Mouse (Mus musculus) heart, adult 2 months (tissue): ENCODE measurements around the gene Spocd1. TPM values are rescaled to one million over a fixed set of nuclear protein-coding genes. Genes with fewer than 3 reads are reported as not detected.
A peak's percentile ranks its signal among the peaks of the same experiment; 100 is the strongest.
"Not testable (repeated sequence)": the region's sequence is repeated elsewhere in the genome, so short reads cannot be mapped to it uniquely, and the experiment has no call there.

Experiments used
- DNase-seq, 2 experiments: peaks; one replicate each; pipeline ENCODE4 v3.0.0; 2021
- H3K27ac ChIP-seq: fragments of 200-600 bp; 2 replicates; pipeline ENCODE4 v1.8.1; 2022
- H3K27me3 ChIP-seq: fragments of 200-500 bp; 2 replicates; pipeline ENCODE4 v1.6.1; 2012; ENCODE audit warnings: mild to moderate bottlenecking, low read length, inconsistent platforms, mixed read lengths; ENCODE audit not compliant: control insufficient read depth, insufficient read depth
- H3K36me3 ChIP-seq: fragments of 200-500 bp; 2 replicates; pipeline ENCODE4 v1.6.1; 2012; ENCODE audit warnings: low read length, inconsistent platforms; ENCODE audit not compliant: control insufficient read depth, insufficient read depth
- H3K4me1 ChIP-seq: fragments of 200-500 bp; 2 replicates; pipeline ENCODE4 v1.6.1; 2011; ENCODE audit warnings: low read length; ENCODE audit not compliant: control insufficient read depth, insufficient read depth
- H3K4me3 ChIP-seq: fragments of 200-600 bp; 2 replicates; pipeline ENCODE4 v1.8.1; 2022
- H3K79me2 ChIP-seq: fragments of 200-500 bp; replicated peaks from 2 replicates; pipeline ENCODE4 v1.6.1; 2012; ENCODE audit warnings: mild to moderate bottlenecking, inconsistent platforms, low read length, moderate library complexity, mixed read lengths; ENCODE audit not compliant: control insufficient read depth, insufficient read depth
- H3K9ac ChIP-seq: fragments of 200-500 bp; 2 replicates; pipeline ENCODE4 v1.6.1; 2012; ENCODE audit warnings: low read depth, mild to moderate bottlenecking, control low read depth, inconsistent platforms, low read length, mixed read lengths
- CTCF ChIP-seq: fragments of 200-600 bp; IDR thresholded peaks from 2 replicates; pipeline ENCODE4 v1.8.1; 2022; ENCODE audit warnings: antibody characterized with exemption, mild to moderate bottlenecking, moderate library complexity
- EP300 ChIP-seq: fragments of 200-500 bp; IDR thresholded peaks from 2 replicates; pipeline ENCODE4 v1.6.1; 2011; ENCODE audit warnings: low read depth, low read length, control low read depth; ENCODE audit not compliant: insufficient read depth
- POLR2A ChIP-seq: fragments of 200-500 bp; IDR thresholded peaks from 2 replicates; pipeline ENCODE4 v1.6.1; 2011; ENCODE audit warnings: mild to moderate bottlenecking, low read depth, low read length, control low read depth; ENCODE audit not compliant: insufficient read depth
- WGBS: fragments of 180-500 bp; shearing (Covaris S2); methylation state at CpG from one replicate; pipeline ENCODE4 v1.1.7; 2018; 5-methylcytosine and 5-hydroxymethylcytosine counted together
- intact Hi-C: fragments of 180-260 bp; cut with DNase I; formaldehyde crosslinking; loops from one replicate; pipeline ENCODE4 v1.15.1; 2025
- polyA plus RNA-seq: library from polyadenylated mRNA; depleted of rRNA; stranded (reverse); fragments of >200 nt; gene quantifications from 2 replicates; pipeline ENCODE4 v1.2.3, GENCODE M21; 2012
- total RNA-seq, 2 experiments: library from RNA; stranded (reverse); gene quantifications; 2 replicates each; pipeline ENCODE4 v1.2.3; 2021

The Spocd1 gene
- total and polyA plus RNA-seq, 3 experiments = 0.07 TPM; not detected in 2

DNA sequence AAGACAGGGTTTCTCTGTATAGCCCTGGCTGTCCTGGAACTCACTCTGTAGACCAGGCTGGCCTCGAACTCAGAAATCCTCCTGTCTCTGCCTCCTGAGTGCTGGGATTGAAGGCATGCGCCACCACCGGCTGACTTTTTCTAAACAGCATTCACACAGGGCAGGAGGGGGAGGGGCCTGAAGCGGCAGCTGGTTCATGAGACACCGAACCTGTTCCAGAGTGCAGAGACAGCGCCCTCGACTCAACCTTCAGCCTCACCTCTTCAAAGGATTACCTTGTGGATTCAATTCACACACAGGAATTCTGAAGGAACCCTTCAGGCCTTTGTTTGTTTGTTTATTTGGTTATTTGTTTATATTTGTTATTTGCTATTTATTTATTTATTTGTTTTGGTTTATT is 39.0 kb upstream of the Spocd1 start:
- intact Hi-C loops = no loop called here
- no peaks in the 10 kb centered on the region for H3K4me1 ChIP-seq
- no peaks in the 10 kb centered on the region for H3K79me2 ChIP-seq
- DNase-seq = no peak
- no peak overlapping the region for H3K27ac ChIP-seq
- TF ChIP-seq EP300 (no peak), CTCF (no peak)
- no peak overlapping the region for H3K4me3 ChIP-seq
- 91% methylated on average over 7 of the region's 7 CpGs for WGBS
- no peaks in the 10 kb centered on the region for H3K36me3 ChIP-seq
- H3K9ac ChIP-seq = no peak overlapping the region
- H3K27me3 ChIP-seq = no peaks in the 10 kb centered on the region

DNA sequence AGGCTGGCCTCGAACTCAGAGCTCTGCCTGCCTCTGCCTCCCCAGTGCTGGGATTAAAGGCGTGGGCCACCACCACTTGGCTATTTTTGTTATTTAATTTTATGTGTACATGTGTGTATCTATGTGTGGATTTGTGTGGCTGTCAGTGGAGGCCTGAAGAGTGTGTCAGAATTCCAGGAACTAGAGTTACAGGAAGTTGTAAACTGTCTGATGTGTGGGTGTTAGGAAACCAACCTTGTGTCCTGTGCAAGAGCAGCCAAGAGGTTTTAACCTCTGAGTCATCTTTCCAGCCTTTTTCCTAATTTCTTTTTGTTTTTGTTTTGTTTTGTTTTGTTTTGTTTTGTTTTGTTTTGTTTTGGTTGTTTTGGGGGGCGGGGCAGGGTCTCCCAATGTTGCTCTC is 34.2 kb upstream of the Spocd1 start:
- Histone ChIP-seq H3K9ac (no peak overlapping the region), H3K36me3 (no peaks in the 10 kb centered on the region), H3K4me1 (no peaks in the 10 kb centered on the region), H3K4me3 (no peak overlapping the region), H3K79me2 (no peaks in the 10 kb centered on the region), H3K27me3 (no peaks in the 10 kb centered on the region), H3K27ac (no peak overlapping the region)
- 93% methylated on average over 3 of the region's 3 CpGs for whole genome bisulfite sequencing
- DNase-seq = no peak
- intact Hi-C loops = no loop called here
- TF ChIP-seq CTCF = no peak
- no peak for TF ChIP-seq EP300
- TF ChIP-seq POLR2A = no peak

DNA sequence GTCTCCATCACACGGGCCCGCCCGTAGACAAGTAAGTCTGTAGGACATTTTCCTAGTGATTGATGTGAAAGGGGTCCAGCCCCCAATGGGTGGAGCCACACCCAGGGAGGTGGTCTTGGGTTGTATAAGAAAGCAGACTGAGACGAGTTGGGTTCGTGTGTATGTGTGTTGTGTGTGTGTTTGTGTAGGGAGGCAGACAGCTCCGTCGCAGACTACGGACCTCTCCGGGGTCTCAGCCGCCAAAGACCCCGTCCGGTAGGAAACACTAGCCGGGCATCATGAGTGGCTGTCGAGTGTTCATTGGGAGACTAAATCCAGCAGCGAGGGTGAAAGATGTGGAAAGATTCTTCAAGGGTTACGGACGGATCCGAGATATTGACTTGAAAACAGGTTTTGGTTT is 30.2 kb upstream of the Spocd1 start:
- intact Hi-C loops = not testable (repeated sequence)

DNA sequence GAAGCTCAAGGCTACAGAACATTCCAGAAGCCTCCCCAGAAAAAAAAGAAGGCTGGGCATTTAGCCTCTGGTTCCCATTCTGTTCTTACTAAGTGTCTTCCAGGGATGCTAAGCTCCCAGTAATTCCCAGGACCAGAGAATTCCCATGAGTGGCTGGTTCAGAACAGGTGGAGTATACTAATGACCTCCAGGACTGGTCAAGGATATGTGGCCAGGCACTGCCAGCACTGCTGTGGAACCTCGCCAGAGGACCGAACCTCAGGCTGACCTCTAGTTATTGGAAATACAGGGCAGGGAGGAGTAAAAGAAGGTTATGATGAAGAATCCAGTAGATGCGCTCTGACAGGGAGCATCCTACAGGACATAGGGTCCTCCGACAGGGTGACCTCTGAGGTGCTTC is 26.7 kb upstream of the Spocd1 start:
- Histone ChIP-seq H3K4me1 (no peaks in the 10 kb centered on the region), H3K27me3 (no peaks in the 10 kb centered on the region), H3K4me3 (no peak overlapping the region), H3K79me2 (no peaks in the 10 kb centered on the region), H3K27ac (no peak overlapping the region), H3K36me3 (no peaks in the 10 kb centered on the region), H3K9ac (no peak overlapping the region)
- TF ChIP-seq POLR2A (no peak), EP300 (no peak), CTCF (no peak)
- intact Hi-C loops = no loop called here
- DNase-seq = no peak
- WGBS = 59% methylated on average over 4 of the region's 4 CpGs

More for the DNA sequence above, 30.2 kb upstream of the Spocd1 start:
- not testable (repeated sequence) for H3K27ac ChIP-seq, DNase-seq, H3K27me3 ChIP-seq, H3K36me3 ChIP-seq, H3K4me1 ChIP-seq, H3K79me2 ChIP-seq, H3K9ac ChIP-seq, H3K4me3 ChIP-seq
- 95% methylated on average over 18 of the region's 18 CpGs for WGBS

DNA sequence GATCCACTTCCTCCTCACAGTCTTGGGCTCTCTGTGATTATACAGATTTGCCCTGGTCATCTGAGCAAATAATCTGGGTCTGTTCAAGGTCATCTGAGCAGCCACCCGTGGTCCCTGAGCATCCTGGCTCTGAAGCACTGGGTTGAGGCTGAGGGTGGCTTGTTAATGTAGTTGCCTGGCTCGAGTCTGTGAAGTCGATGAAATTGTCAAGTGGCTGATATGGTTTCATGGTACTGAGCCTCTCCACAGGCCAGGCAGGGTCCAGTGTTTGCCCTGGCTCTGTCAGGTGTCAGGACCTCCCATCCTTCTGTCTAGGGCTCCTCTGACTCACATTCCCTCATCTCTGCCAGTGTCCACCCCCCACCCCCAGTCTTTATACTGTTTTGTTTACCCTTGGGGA is 25.5 kb upstream of the Spocd1 start:
- no peak overlapping the region for H3K27ac ChIP-seq
- WGBS = 38% methylated on average over 3 of the region's 3 CpGs
- DNase-seq = no peak
- no peaks in the 10 kb centered on the region for H3K79me2 ChIP-seq
- H3K36me3 ChIP-seq = no peaks in the 10 kb centered on the region
- TF ChIP-seq EP300 (no peak), CTCF (no peak), POLR2A (no peak)
- H3K9ac ChIP-seq = no peak overlapping the region
- H3K4me3 ChIP-seq = no peak overlapping the region
- no peaks in the 10 kb centered on the region for H3K27me3 ChIP-seq
- intact Hi-C loops = no loop called here
- H3K4me1 ChIP-seq = no peaks in the 10 kb centered on the region

DNA sequence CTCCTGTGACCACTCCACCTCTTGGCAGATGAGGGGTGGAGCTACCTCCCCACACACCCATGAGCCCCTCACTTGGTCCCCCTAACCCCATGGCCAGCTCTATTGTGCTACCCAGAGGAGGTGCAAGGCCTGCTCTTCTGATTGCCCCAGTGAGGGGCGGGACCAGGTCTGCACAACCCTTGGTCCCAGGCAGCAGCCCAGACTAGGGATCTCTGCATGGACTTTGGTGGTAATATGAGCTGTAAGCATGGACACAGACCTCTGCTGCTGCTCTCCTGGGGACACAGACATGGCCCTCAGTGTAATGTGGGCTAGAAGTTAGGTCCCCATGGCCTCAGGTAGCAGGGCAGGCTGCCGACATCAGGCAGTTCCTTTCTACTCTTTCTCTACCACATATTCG is 24.0 kb upstream of the Spocd1 start:
- H3K9ac ChIP-seq = no peak overlapping the region
- WGBS = 92% methylated on average over 3 of the region's 3 CpGs
- TF ChIP-seq CTCF = no peak
- no peak for TF ChIP-seq EP300
- TF ChIP-seq POLR2A = no peak
- H3K79me2 ChIP-seq = no peaks in the 10 kb centered on the region
- DNase-seq = no peak
- H3K4me3 ChIP-seq = no peak overlapping the region
- no peaks in the 10 kb centered on the region for H3K4me1 ChIP-seq
- no peaks in the 10 kb centered on the region for H3K36me3 ChIP-seq
- intact Hi-C loops = no loop called here
- no peaks in the 10 kb centered on the region for H3K27me3 ChIP-seq
- no peak overlapping the region for H3K27ac ChIP-seq

DNA sequence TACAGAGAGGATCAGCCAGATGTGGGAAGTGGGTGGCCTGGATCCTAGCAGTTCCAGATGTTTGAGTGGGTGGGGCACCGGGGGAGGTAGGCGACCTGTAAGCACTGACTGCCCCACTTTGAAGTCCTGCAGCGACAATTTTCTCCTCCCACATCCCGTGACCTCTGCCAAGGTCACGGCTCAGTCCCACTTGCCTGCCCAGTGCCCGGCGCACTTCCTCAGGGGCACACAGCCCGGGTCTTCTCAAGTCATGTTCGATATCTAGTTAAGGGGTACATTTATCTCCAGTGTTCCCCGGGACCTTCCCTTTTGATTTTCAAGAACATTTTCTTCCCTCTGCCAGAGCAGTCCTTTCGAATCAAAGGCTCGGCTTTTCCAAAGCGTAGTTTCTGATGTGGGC is 23.0 kb upstream of the Spocd1 start:
- Histone ChIP-seq H3K36me3 (no peaks in the 10 kb centered on the region), H3K27ac (peak overlapping the region; percentile 52), H3K79me2 (no peaks in the 10 kb centered on the region), H3K4me1 (no peaks in the 10 kb centered on the region), H3K4me3 (peak overlapping the region; percentile 30), H3K27me3 (no peaks in the 10 kb centered on the region), H3K9ac (no peak overlapping the region)
- no peak for DNase-seq
- intact Hi-C loops = no loop called here
- WGBS = 51% methylated on average over 13 of the region's 13 CpGs
- TF ChIP-seq CTCF = no peak
